Mouse (Mus musculus) layer of hippocampus, adult 2 months (tissue): Measurements from ENCODE around the gene Vpreb2. TPM values are rescaled to one million over a fixed set of nuclear protein-coding genes. Genes with fewer than 3 reads are reported as not detected.
"Not testable (repeated sequence)": the region's sequence is repeated elsewhere in the genome, so short reads cannot be mapped to it uniquely, and the experiment has no call there.

ENCODE experiments used
- DNase-seq, 2 experiments: peaks; one replicate each; pipeline ENCODE4 v3.0.0; 2022; ENCODE audit warnings: low spot score in 2 of 2
- H3K27ac ChIP-seq: fragments of 200-600 bp; 2 replicates; pipeline ENCODE4 v1.8.1; 2022
- H3K4me3 ChIP-seq: fragments of 200-600 bp; 2 replicates; pipeline ENCODE4 v1.8.1; 2022; ENCODE audit warnings: mild to moderate bottlenecking
- CTCF ChIP-seq: fragments of 200-600 bp; conservative IDR thresholded peaks from 2 replicates; pipeline ENCODE4 v1.8.1; 2022; ENCODE audit warnings: antibody characterized with exemption, mild to moderate bottlenecking, moderate library complexity
- long read RNA-seq, 2 experiments: library from polyadenylated mRNA; stranded (forward); transcript quantifications; one replicate each; pipeline ENCODE4 v2.0.0; 2021; ENCODE audit warnings: borderline mapping rate in 2 of 2
- total RNA-seq, 2 experiments: library from RNA; stranded (reverse); gene quantifications; 2 replicates each; pipeline ENCODE4 v1.2.3; 2021

The Vpreb2 gene
- total RNA-seq, result not detected
- long read RNA-seq, experiment 1, result 0 reads
- long read RNA-seq, experiment 2, result 0 reads

GRCm38 (mm10) chr16:17980128-17980527 lies at the start of gene Vpreb2:
Gene Vpreb2 (plus strand): TSS chr16:17980428.
- Histone ChIP-seq H3K27ac (no peak within 1 kb of the TSS), H3K4me3 (no peak within 1 kb of the TSS)
- no peak for TF ChIP-seq CTCF
- DNase-seq, result no peak

- Histone ChIP-seq H3K4me3 (no peak overlapping the region), H3K27ac (no peak overlapping the region)
- DNase-seq, result no peak
- TF ChIP-seq CTCF, result no peak
Measured at GRCm38 (mm10) chr16:17931906-17932460, 48.2 kb upstream of the Vpreb2 start.

GRCm38 (mm10) chr16:17933594-17934444 lies 46.4 kb upstream of the Vpreb2 start:
- H3K27ac ChIP-seq, result no peak overlapping the region
- no peak for TF ChIP-seq CTCF
- no peak overlapping the region for H3K4me3 ChIP-seq
- no peak for DNase-seq

GRCm38 (mm10) chr16:17934445-17934910 lies 45.8 kb upstream of the Vpreb2 start:
- DNase-seq, result no peak
- no peak; the same call in 1 of the 2 replicates for TF ChIP-seq CTCF
- Histone ChIP-seq H3K4me3 (no peak overlapping the region), H3K27ac (no peak overlapping the region)

- no peak for DNase-seq
- no peak overlapping the region for H3K27ac ChIP-seq
- no peak overlapping the region for H3K4me3 ChIP-seq
- TF ChIP-seq CTCF, result no peak
Measured at GRCm38 (mm10) chr16:17936776-17937175, 43.5 kb upstream of the Vpreb2 start.

- no peak for TF ChIP-seq CTCF
- DNase-seq, result no peak
- no peak overlapping the region for H3K27ac ChIP-seq
- no peak overlapping the region for H3K4me3 ChIP-seq
Measured at GRCm38 (mm10) chr16:17938187-17938586, 42.0 kb upstream of the Vpreb2 start.

GRCm38 (mm10) chr16:17938821-17939220 lies 41.4 kb upstream of the Vpreb2 start:
- no peak overlapping the region for H3K27ac ChIP-seq
- peak; percentile 86 for TF ChIP-seq CTCF
- H3K4me3 ChIP-seq, result no peak overlapping the region
- peak in 1 of 2 experiments; percentile 52 for DNase-seq

- TF ChIP-seq CTCF, result no peak
- H3K27ac ChIP-seq, result no peak overlapping the region
- H3K4me3 ChIP-seq, result no peak overlapping the region
- no peak for DNase-seq
Measured at GRCm38 (mm10) chr16:17939255-17939751, 40.9 kb upstream of the Vpreb2 start.

- no peak overlapping the region for H3K27ac ChIP-seq
- DNase-seq, result no peak
- H3K4me3 ChIP-seq, result no peak overlapping the region
- no peak for TF ChIP-seq CTCF
Measured at GRCm38 (mm10) chr16:17943466-17943865, 36.8 kb upstream of the Vpreb2 start.

GRCm38 (mm10) chr16:17945081-17945831 lies 35.0 kb upstream of the Vpreb2 start:
- no peak for DNase-seq
- TF ChIP-seq CTCF, result no peak
- Histone ChIP-seq H3K27ac (no peak overlapping the region), H3K4me3 (no peak overlapping the region)

GRCm38 (mm10) chr16:17949421-17949877 lies 30.8 kb upstream of the Vpreb2 start:
- no peak for TF ChIP-seq CTCF
- no peak overlapping the region for H3K4me3 ChIP-seq
- DNase-seq, result no peak
- no peak overlapping the region for H3K27ac ChIP-seq

- no peak for TF ChIP-seq CTCF
- no peak overlapping the region for H3K4me3 ChIP-seq
- DNase-seq, result no peak
- no peak overlapping the region for H3K27ac ChIP-seq
Measured at GRCm38 (mm10) chr16:17950068-17950467, 30.2 kb upstream of the Vpreb2 start.

GRCm38 (mm10) chr16:17951618-17952017 lies 28.6 kb upstream of the Vpreb2 start:
- Histone ChIP-seq H3K27ac (no peak overlapping the region), H3K4me3 (no peak overlapping the region)
- TF ChIP-seq CTCF, result no peak
- no peak for DNase-seq

- H3K4me3 ChIP-seq, DNase-seq, H3K27ac ChIP-seq: not testable (repeated sequence)
Measured at GRCm38 (mm10) chr16:17956052-17956638, 24.1 kb upstream of the Vpreb2 start.
